Mouse (Mus musculus) monocyte, adult 2 months (primary cell): ENCODE data around the gene Recql5.
A peak's percentile ranks its signal among the peaks of the same experiment; 100 is the strongest.

Source experiments
- DNase-seq, 2 experiments: peaks; one replicate each; pipeline ENCODE4 v3.0.0; 2022; ENCODE audit warnings: low spot score in 2 of 2, low read depth in 1 of 2

Recql5 gene

DNA sequence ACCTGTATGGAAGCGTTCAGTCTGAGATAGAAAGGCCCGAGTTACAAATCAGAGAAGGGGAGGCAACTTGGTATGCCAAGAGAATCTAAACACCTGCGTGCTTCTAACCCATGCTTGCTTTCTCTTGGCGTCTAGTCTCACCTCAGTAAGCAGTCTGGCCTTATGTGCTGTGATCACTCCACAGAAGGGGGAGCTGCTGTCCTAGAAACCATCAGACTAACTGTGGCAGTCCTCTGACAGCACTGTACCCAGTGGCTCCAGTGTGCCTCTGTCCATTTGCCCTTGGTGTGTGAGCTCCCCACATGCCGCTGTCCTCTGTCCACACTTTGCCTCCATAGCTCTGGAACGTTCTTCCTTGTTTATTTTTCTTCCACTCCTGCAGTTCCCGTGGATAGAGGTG, 8.7 kb upstream of the Recql5 start:
- DNase-seq: no peak

DNA sequence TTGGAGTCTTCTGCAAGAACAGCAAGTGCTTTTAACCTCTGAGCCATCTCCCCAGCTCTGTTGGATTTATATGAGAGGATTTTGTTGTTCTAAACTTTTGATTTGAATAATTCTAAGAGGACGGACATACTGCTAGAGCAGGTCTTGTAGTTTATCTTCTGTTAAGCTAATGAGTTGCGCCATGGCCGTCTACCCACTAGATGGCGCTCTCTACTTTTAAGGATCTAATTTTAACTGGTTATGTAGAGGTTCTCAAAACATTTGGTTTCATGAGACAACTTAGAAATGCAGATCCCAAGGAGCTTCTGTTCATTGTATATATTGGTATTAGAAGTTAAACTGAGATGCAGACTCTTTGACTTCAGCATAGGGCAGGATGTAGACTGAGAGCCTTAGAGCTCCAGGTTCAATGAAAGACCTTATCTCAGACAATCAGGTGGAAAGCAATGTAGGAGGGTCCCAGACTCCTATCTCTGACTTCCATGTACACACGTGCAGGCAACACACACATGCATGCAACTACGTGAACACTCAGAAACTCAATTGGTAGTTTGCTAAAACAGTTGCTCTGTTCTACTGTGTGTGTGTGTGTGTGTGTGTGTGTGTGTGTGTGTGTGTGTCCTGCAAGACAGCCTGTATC, 6.5 kb upstream of the Recql5 start:
- peak in 1 of 2 experiments; percentile 37 for DNase-seq

DNA sequence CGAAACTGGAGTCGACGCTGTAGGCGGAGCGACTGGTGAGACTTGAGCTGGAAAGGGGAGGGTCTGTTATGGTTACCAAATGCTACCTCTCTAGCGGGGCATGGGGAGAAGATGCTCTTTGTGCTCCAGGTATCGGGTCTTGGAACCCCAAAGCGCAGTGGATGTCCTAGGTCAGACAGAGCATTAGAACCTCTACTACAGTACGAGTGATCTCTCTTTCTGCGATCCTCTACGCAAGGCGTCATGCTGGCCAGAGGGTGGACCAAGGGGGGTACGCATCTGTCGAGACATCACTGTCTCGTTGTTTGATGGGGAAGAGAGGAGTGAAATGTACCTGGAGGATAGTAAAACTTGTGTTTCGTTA, 452 bp upstream of the Recql5 start:
- no peak for DNase-seq

DNA sequence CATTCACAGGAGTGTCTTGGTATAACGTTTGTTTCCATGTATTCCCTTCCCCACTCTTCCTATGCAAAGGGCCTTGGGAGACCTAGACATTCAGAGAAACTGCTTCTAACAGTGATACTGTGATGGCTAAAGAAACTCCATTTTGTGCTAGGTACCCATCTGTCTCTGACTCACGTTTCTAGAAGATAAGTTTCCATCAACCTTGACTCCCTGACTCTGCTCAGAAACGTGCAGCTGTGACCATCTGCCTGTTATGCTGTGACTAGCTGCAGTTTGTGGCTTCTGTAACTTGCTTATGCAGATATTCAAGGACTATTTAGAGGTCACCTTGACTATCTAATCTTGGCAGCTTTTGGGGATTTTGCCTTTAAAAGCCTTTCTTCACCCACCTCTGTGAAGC, 2.0 kb downstream of the Recql5 start:
- DNase-seq: no peak

DNA sequence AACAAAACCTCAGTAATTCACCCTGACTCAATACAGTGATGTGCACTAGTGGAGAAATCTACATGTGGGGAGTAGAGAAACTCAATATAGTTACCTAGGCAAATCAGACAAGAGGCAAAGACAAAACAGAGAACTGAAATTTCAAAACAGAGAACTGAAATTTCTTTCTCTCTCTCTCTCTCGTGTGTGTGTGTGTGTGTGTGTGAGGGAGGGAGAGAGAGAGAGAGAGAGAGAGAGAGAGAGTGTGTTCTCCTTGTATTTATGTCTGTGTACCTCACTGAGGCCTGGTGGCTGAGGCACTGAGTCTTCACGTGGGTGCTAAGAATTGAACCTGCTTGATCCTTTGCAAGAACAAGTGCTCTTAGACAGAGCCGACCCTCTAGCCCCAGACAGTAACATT, 3.5 kb downstream of the Recql5 start:
- DNase-seq: no peak

DNA sequence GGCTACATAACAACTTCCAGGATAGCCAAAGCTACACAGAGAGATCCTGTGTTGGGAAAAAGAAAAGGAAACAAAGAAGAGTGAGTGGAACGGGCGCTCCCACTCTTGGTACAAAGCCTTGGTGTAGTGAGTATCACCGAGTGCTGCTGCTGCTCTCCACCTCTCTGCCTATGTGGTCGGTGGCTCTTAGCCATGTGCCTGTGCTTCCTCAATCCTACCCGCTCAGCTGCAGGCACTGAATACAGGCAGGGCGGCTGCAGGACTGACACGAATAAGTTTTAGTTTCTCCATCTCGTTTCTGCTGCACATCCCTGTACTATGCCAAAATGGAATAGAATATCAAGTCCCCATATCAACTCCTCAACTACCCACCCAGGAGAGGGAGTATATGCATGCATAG, 4.2 kb downstream of the Recql5 start:
- no peak for DNase-seq

DNA sequence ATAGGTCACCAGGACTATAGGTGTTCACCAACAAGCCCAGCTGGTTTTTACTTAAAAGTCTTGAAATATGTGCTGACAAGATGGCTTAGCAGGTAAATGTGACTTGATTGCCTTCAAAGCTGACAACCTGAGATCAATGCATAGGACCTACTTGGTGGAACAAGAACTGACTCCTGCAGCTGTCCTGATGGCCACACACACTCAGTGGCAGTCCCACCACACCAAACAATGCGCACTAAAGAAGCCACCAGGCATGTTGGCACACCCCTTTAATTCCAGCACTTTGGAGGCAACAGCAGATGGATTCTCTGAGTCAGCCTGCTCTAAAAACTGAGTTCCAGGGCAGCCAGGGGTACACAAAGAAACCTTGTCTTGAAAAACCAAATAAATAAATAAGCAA, 11.3 kb downstream of the Recql5 start:
- DNase-seq: no peak

DNA sequence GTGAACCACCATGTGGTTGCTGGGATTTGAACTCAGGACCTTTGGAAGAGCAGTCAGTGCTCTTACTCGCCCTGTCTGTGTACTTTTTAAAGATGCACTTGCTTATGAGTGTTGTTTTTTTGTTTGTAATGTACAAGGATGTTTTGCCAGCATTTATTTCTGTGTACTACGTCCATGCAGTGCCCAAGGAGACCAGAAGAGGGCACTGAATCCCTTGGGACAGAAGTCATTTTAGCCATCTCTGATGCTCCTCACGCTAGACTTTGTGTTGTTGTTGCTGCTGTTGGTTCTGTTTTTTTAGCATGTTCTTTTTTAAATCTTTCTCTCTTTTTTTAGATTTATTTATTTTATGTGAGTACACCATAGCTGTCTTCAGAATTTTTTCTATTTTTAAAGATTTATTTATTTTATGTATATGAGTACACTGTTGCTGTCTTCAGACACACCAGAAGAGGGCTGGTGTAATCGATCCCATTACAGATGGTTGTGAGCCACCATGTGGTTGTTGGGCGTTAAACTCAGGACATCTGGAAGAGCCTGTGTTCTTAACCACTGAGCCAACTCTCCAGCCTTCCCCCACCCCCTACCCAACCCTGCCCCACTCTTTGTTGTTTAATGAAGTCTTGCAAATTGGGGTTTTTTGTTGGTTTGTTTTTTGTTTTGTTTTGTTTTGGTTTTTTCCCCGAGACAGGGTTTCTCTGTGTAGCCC, 13.0 kb downstream of the Recql5 start:
- no peak for DNase-seq

DNA sequence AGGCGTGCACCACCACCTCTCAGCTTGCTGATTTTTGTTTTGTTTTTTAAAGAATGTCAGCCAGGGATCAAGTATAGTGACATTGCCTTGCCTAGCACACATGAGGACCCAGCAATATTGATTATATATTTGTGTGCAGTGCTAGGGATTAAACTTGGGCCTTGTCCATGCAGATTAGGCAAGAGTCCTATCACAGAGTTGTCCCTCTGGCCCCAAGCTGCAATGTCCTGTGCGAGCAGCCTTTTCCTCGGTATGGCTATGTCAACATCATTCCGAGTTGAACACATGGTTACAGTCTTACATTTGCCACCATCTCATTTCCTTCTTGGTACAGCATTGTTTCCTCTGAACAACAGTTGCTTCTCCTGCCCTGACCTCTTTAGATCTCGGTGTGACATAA, 14.2 kb downstream of the Recql5 start:
- DNase-seq: no peak

DNA sequence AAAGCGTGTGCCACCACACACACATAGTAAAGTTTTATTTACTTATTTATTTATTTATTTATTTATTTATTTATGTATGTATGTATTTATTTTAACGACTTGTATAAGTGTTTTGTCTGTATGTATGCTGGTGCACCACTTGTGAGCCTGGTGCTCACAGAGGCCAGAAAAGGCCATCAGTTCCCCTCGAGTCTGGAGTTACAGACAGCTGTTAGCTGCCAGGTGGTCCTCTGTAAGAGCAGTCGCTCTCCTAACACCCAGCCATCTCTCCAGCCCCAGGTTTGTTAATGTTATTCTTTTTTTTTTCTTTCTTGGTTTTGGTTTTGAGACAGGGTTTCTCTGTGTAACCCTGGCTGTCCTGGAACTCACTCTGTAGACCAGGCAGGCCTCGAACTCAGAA, 14.6 kb downstream of the Recql5 start:
- no peak for DNase-seq

DNA sequence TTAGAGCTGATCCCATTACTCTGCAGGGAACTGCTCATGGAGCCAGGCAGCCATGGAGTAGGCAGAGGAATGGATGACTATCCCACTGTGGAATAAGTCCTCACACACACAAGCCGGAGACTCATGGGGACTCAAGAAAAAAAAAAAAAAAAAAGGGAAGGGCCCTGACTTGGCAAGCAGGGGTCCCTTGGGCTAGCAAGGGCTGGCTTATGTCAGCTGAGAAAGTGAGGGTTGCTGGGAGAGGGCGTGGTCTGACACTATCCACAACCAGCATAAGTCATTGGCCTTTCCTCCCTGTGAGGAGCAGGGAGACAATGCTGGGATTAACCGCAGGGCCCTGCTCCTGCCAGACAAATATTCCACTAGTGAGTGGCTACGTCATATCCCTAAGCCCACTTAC, 16.7 kb downstream of the Recql5 start:
- DNase-seq: no peak

DNA sequence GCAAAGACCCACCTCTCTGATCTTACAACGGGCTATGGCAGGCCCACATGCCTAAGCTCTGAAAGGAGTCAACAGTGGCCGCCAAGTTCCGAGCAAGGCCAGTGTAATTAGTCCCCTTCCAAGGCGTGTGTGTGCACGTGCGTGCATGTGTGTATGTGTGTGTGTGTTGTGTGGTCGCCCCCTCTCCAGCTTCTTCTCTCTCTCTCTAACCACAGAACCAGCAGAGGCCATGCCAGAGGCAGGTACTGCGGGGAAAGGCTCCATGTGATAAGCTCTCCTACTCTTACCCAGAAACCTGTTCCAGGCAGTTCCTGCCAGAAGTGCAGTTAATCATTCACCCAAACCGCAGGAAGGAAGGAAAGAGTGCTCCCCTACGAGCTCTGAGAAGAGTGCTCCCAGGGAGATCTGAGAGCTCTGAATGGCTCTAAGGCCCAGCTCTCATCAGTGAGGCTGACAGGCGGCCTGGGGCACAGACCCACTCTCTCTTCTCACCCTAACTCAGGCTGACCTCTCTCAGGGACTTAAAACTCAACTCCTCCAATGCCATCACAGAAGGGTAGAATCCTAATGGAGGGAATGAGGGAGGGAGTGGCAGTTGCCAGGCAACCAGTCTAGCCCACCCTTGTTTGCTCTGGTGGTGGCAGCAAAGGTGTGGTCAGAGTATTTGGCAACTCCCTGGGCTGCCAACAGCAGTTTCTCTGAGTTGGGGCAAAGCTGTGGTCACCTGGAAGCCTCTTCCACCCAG, 21.5 kb downstream of the Recql5 start, which contains the start of gene Smim6:
TSS of gene Smim6 (plus strand) at position 386 of the 745 bp plus-strand sequence.
- DNase-seq: no peak

DNA sequence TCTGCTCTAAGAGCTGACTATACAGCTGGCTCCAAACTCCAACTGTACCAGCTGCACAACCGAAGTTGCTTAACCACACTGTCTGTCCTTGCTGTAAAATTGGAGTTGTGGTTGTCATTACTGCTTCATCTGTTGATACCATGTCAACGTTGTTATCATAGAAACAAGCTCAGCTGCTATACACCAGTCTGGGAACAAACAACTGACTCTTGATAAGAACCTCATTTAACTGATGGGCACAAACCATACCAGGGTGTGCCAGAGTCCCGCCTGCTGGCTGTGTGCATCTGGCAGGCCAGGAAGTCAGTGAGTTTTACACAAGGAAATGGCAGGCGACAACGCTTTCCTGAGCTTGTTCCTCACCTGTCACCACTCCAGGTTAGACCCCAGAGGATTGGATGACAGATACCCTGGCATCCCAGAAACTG, 22.1 kb downstream of the Recql5 start:
- no peak for DNase-seq

DNA sequence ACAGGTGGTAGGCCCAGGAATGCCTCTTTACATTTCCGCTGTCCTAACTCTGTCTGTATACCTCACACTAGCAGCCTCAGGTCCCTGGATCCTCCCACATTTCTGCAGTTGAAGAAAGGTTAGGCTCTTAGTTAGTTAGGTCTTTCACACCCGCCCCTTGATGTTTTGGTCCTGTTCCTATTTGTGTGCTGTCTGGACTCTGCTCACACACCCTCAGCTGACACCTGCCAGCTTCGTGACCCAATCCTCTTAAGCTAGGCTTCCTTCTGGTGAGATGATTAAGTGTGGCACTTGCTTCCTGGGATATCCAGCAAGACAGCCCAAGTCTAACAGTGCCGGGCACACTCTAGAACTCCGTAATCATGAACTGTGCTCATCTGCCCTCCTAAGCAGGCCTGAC, 26.8 kb downstream of the Recql5 start:
- no peak for DNase-seq

DNA sequence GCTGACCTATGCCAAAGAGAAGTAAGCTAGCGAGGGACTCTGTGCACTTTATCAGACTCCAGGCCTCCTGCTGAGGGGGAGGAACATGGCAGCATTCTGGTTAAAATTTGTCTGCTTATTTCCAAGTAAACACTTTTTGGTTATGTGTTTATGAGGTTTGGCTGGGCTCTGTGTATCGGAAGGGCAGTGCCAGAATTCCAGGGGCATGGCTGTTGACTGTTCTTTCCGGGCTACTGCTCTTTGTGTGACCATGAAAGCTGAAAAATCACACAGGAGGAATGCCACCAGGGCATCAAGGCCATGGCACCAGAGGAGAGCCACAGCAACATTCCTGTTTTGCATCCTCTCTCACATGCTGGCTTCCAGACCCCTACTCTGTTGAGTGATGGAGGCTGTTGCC, 27.2 kb downstream of the Recql5 start:
- no peak for DNase-seq

DNA sequence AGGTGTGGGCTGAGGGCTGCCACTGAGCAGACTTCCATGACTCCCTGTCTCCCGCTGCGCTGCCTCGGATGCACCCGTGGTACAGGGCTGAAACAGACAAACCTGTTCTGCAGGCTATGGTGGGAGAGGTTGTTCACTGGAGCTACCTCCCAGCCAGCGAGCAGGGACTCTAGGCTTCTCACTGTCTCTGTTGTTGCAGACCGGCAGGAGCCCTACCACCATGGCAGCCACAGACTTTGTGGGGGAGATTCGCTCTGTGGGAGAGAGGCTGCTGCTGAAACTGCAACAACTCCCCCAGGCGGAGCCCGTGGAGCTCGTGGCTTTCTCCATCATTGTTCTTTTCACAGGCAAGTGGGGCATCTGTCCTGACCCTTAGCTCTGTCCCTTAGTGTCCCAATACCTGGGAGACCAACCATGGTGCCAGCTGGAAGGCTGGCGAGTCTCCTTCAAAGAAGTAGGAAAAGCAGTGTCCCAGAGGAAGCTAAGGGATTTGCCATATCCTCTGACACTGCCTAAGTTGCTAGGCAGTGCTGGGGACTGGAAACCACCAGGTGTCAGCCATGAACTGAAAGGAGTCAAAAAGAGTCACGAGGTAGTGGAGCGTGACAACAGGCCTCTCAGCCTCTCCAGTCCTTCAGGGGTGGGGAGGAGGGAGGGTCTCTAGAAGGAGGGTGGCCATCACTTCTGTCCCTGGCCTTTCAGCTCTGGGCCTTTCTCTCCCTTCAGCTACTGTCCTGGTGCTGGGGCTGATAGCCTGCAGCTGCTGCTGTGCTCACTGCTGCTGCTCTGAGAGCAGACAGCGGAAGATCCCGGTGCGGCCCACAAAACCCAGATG, 28.1 kb downstream of the Recql5 start:
- DNase-seq: no peak

DNA sequence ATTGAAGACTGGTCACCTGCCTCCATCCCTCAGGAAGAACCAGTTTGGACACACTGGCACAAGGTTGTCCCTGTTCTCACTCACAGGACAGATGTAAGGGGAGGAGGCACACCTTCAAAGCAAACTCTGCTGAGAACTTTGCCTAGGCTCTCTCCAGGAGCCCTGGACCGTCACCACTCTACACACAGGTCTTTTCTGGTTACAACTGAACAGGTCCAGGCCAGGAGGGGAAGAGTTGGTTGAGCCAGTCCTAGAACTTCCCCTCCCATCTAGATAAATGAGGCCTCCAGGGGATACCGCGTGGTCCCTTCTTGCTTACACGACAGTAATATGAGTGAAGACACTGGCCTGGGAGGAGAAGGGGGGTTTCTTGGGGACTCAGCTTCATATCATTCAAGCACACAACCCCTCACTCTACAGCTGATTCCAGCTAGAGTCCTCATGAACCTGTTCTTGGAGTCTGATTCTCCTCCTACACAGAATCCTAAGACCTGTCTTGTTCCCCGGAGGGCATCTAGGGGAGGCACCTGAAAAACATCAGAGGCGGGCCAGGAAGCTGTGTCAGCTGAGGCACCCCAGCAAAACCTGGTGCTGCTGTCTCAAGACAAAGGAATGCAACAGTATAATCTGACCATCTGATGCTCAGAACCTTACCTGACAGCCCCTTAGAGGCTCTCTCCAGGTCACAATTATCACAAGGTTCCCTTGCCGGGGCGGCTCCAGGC, 28.9 kb downstream of the Recql5 start:
- DNase-seq: no peak

DNA sequence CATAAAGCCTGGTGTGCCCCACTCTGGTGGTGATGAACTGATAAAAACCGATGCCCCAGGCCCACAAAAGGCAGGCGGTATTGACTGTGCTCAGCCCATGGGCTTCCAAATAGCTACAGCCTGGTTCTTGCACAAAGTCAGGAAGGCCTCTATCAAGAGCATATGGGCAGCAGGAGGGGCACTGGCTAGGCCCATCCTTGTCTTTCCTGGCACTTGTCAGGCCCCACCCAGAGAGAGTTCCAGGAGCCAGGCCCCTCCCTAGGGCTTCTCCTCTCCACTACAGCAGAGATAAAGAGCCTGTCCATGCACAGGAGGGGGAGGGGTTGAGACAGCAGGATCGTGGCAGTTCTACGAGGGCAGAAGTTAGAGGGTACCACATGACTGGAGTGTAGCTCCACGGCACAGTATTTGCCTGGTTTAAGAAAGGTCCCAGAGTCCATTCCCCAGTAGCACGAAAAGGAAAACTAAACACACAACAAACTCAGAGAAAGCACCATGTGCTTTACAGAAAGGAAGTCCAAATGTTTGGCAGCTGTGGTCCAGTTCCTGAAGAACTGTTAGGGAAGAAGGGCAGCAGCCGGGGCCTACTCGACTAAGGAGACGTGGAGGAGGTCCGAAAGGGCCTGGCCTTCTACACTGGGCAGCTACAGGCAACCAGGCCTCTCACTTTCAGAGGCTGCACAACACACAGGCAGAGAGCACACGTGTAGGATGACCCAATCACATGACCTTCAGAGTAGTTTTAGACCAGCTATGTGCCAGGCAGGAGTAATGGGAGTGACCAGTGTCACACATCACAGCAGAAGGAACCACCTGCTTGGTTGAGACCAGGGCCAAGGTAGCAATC, 29.7 kb downstream of the Recql5 start:
- DNase-seq: no peak

DNA sequence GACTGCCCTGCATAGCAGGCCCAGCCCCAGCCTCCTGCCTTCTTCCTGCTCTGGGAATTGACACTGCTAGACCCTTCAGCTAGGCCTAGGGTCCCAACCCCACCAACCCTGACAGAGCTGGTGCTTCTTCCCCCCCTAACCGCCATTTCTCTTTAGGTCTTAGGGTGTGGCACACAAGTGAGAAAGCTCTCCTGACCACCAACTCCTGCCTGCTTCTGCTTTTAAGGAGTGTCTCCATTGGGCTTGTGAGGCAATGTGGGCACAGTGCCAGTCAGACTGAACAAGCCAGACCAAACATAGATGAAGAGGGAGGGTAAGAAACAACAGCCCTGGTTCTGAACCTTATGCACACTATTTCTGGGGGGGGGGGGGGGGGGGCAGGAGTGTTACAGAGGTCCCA, 30.4 kb downstream of the Recql5 start:
- DNase-seq: peak; percentile 77 to 80

DNA sequence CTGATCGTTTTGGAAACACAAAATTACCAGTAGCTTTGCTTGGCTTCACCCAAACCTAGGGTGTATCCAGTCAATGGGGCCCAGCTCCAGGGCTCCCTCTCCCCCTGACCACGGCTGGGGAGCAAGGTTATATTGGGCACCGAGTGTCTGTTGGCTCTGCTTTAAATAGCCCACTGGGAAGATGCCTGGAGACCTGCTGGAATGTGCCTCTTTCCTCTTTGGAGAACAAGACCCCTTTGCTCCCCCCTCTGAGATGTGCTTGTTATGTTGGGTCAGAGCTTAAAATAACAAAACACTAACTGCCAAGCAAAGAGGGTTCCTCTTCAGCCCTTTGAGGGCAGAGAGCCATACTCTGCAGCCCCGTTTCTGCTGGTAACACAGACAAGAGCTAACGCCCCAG, 31.1 kb downstream of the Recql5 start:
- DNase-seq: no peak
